28 mouse cellular contexts compared by ENCODE assay signal in the genomic region with DNA sequence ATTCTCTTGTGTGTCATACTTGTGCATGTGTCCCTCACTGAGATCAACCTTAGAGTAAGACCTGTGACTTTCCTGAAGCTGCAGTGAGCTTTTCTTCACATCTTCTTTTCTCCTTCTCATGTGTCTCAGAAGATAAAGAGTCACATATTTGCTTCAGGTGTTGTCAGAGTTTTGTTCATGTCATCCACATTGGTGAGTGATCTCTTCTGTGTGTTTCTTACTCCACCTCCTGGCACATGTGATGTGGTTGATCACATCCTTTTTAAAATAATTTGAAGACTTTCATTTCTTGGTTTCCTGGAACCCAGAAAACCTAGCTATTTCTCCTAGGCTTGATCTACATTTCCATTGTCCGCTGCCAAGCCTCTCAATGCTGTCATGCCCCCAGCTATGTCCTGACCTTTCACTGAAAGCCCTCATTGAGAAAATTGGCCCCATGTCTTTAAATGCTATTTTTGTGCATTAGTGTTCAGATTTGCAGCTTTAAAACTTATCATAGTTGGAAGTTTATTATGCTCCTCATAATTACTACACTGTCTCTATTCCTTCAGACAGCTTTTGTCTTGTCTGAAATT.
DNase-seq lines count a peak whose midpoint lies in the region; ATAC-seq and TF ChIP-seq lines count a peak whose summit lies in the region.
"Had no signal": no experiment of that assay in that cellular context is flagged by ENCODE, and none has a peak within 500 bp of the region (broad histone marks: within the 10 kb centered on the region; RNA-seq: fewer than 3 reads in every experiment).

No protein-coding gene starts in this region.

- H3K4me1 ChIP-seq in forebrain, embryonic 15.5 days, result peaks cover 15% of the 10 kb centered on the region
- no peaks in the 10 kb centered on the region for H3K4me1 ChIP-seq in forebrain, embryonic 11.5 days (replicated peaks; ENCODE audit: control insufficient read depth, insufficient read depth, low read length)
- H3K4me1 ChIP-seq in neural tube, embryonic 13.5 days (replicated peaks), result peaks cover 14% of the 10 kb centered on the region
- peaks cover 4% of the 10 kb centered on the region; the same call in 1 of the 2 replicates for H3K4me1 ChIP-seq in neural tube, embryonic 15.5 days
- no peaks in the 10 kb centered on the region for H3K4me1 ChIP-seq in hindbrain, postnatal 0 days (ENCODE audit: insufficient read depth, low read length)
- H3K4me1 ChIP-seq: embryonic facial prominence, embryonic 13.5 days; intestine, embryonic 15.5 days had no signal

- no peak for DNase-seq in forebrain, embryonic 11.5 days (ENCODE audit: low spot score)
- peak; percentile 51 for DNase-seq in naive thymus-derived CD4-positive, alpha-beta T cell, adult 2 months (ENCODE audit: low read depth)
- no peak for DNase-seq in hindbrain, postnatal 0 days (ENCODE audit: low spot score)
- no peak for DNase-seq in kidney, adult 8-10 months
- DNase-seq: adrenal gland, postnatal 25 days; cerebellum, adult 18-20 months; gastrocnemius, postnatal 14 days; heart, adult 11 months; heart, postnatal 4 days; kidney, adult 2 months; liver; lung, adult 2 months; lung, postnatal 14 days; thymus, adult 18-20 months; thymus, postnatal 36 days had no signal

- no peaks in the 10 kb centered on the region for H3K36me3 ChIP-seq in forebrain, embryonic 15.5 days
- no peaks in the 10 kb centered on the region for H3K36me3 ChIP-seq in forebrain, embryonic 11.5 days (ENCODE audit: control insufficient read depth, insufficient read depth, low read length)
- H3K36me3 ChIP-seq in neural tube, embryonic 13.5 days, result no peaks in the 10 kb centered on the region
- no peaks in the 10 kb centered on the region for H3K36me3 ChIP-seq in neural tube, embryonic 15.5 days
- H3K36me3 ChIP-seq in hindbrain, postnatal 0 days (ENCODE audit: insufficient read depth, low read length), result no peaks in the 10 kb centered on the region
- H3K36me3 ChIP-seq: embryonic facial prominence, embryonic 13.5 days; intestine, embryonic 15.5 days had no signal

- no peaks in the 10 kb centered on the region for H3K27me3 ChIP-seq in forebrain, embryonic 15.5 days
- no peaks in the 10 kb centered on the region for H3K27me3 ChIP-seq in forebrain, embryonic 11.5 days (ENCODE audit: control insufficient read depth, insufficient read depth, low read length)
- no peaks in the 10 kb centered on the region for H3K27me3 ChIP-seq in neural tube, embryonic 13.5 days
- no peaks in the 10 kb centered on the region for H3K27me3 ChIP-seq in neural tube, embryonic 15.5 days (replicated peaks)
- no peaks in the 10 kb centered on the region for H3K27me3 ChIP-seq in hindbrain, postnatal 0 days (ENCODE audit: insufficient read depth, low read length)
- H3K27me3 ChIP-seq: embryonic facial prominence, embryonic 13.5 days; intestine, embryonic 15.5 days; Patski had no signal

- H3K9ac ChIP-seq in forebrain, embryonic 15.5 days (replicated peaks), result no peak overlapping the region
- no peak overlapping the region for H3K9ac ChIP-seq in forebrain, embryonic 11.5 days (ENCODE audit: low read length)
- H3K9ac ChIP-seq in neural tube, embryonic 13.5 days, result no peak overlapping the region
- no peak overlapping the region for H3K9ac ChIP-seq in neural tube, embryonic 15.5 days (replicated peaks)
- H3K9ac ChIP-seq in hindbrain, postnatal 0 days (replicated peaks; ENCODE audit: low read length), result no peak overlapping the region
- H3K9ac ChIP-seq: embryonic facial prominence, embryonic 13.5 days; hindbrain, embryonic 14.5 days; intestine, embryonic 15.5 days; liver, embryonic 14.5 days had no signal

- no peaks in the 10 kb centered on the region for H3K9me3 ChIP-seq in forebrain, embryonic 15.5 days
- H3K9me3 ChIP-seq in forebrain, embryonic 11.5 days (ENCODE audit: control insufficient read depth, low read length), result no peaks in the 10 kb centered on the region
- no peaks in the 10 kb centered on the region for H3K9me3 ChIP-seq in neural tube, embryonic 13.5 days
- H3K9me3 ChIP-seq in neural tube, embryonic 15.5 days (replicated peaks), result no peaks in the 10 kb centered on the region
- H3K9me3 ChIP-seq in hindbrain, postnatal 0 days (ENCODE audit: low read length), result no peaks in the 10 kb centered on the region
- H3K9me3 ChIP-seq: embryonic facial prominence, embryonic 13.5 days; intestine, embryonic 15.5 days had no signal

- no peak overlapping the region for H3K4me2 ChIP-seq in forebrain, embryonic 15.5 days (replicated peaks)
- no peak overlapping the region for H3K4me2 ChIP-seq in forebrain, embryonic 11.5 days (ENCODE audit: low read depth, low read length, severe bottlenecking)
- no peak overlapping the region for H3K4me2 ChIP-seq in neural tube, embryonic 13.5 days
- no peak overlapping the region for H3K4me2 ChIP-seq in neural tube, embryonic 15.5 days
- H3K4me2 ChIP-seq in hindbrain, postnatal 0 days (ENCODE audit: low read depth, low read length), result no peak overlapping the region
- H3K4me2 ChIP-seq: embryonic facial prominence, embryonic 13.5 days; heart, embryonic 11.5 days; hindbrain, embryonic 14.5 days; intestine, embryonic 15.5 days had no signal

- H3K4me3 ChIP-seq in forebrain, embryonic 15.5 days, result no peak overlapping the region
- no peak overlapping the region for H3K4me3 ChIP-seq in forebrain, embryonic 11.5 days (ENCODE audit: low read depth, low read length)
- no peak overlapping the region for H3K4me3 ChIP-seq in neural tube, embryonic 13.5 days
- no peak overlapping the region for H3K4me3 ChIP-seq in neural tube, embryonic 15.5 days (replicated peaks)
- no peak overlapping the region for H3K4me3 ChIP-seq in hindbrain, postnatal 0 days (ENCODE audit: low read length)
- H3K4me3 ChIP-seq: embryonic facial prominence, embryonic 13.5 days; erythroblast, embryonic 14.5 days; intestine, embryonic 15.5 days had no signal

- peak; percentile 9; the same call in 1 of the 2 replicates for ATAC-seq in forebrain, embryonic 15.5 days (replicated peaks)
- no peak; the same call in 1 of the 2 replicates for ATAC-seq in forebrain, embryonic 11.5 days (replicated peaks; ENCODE audit: low FRiP score)
- ATAC-seq in neural tube, embryonic 13.5 days (ENCODE audit: low read depth), result 0 out of 2 replicates have a peak, but pooled peaks have one; percentile 25
- no peak for ATAC-seq in neural tube, embryonic 15.5 days (ENCODE audit: low FRiP score)
- peak; percentile 64 for ATAC-seq in activated CD4-positive, CD25-positive, alpha-beta regulatory T cell, adult 4 months
- no peak for ATAC-seq in hindbrain, postnatal 0 days
- ATAC-seq: intestine, embryonic 15.5 days; Patski had no signal

- WGBS in forebrain, embryonic 15.5 days, result 35% methylated on average over 1 of the region's 1 CpGs
- 73% methylated on average over 1 of the region's 1 CpGs for WGBS in forebrain, embryonic 11.5 days
- 53% methylated on average over 1 of the region's 1 CpGs for WGBS in neural tube, embryonic 13.5 days
- WGBS in neural tube, embryonic 15.5 days, result 78% methylated on average over 1 of the region's 1 CpGs
- 57% methylated on average over 1 of the region's 1 CpGs for WGBS in hindbrain, postnatal 0 days

- TF ChIP-seq CTCF in hindbrain, postnatal 0 days (IDR thresholded peaks at IDR 0.05; ENCODE audit: low read depth), result no peak

- H3K27ac ChIP-seq in forebrain, embryonic 15.5 days (replicated peaks), result peak overlapping the region; percentile 48; the same call in 1 of the 2 replicates
- no peak overlapping the region for H3K27ac ChIP-seq in forebrain, embryonic 11.5 days (ENCODE audit: low read depth, low read length)
- H3K27ac ChIP-seq in neural tube, embryonic 13.5 days (replicated peaks), result peak overlapping the region; percentile 0; the same call in 1 of the 2 replicates
- no peak overlapping the region for H3K27ac ChIP-seq in neural tube, embryonic 15.5 days (replicated peaks)
- H3K27ac ChIP-seq in hindbrain, postnatal 0 days, result no peak overlapping the region
- H3K27ac ChIP-seq: embryonic facial prominence, embryonic 13.5 days; hindbrain, embryonic 14.5 days; intestine, embryonic 15.5 days; kidney, postnatal 0 days; liver, embryonic 14.5 days; stomach, postnatal 0 days had no signal

Comparison
In these comparisons a context has a peak if more than half of its experiments do, and no peak if none do; other contexts are left out.
1. ATAC-seq: peak in forebrain, embryonic 15.5 days (single experiment), neural tube, embryonic 13.5 days (single experiment) and activated CD4-positive, CD25-positive, alpha-beta regulatory T cell, adult 4 months (single experiment); none in forebrain, embryonic 11.5 days (single experiment), neural tube, embryonic 15.5 days (single experiment) and hindbrain, postnatal 0 days (single experiment).
2. H3K27ac ChIP-seq: peak in forebrain, embryonic 15.5 days (single experiment) and neural tube, embryonic 13.5 days (single experiment); none in forebrain, embryonic 11.5 days (single experiment), neural tube, embryonic 15.5 days (single experiment) and hindbrain, postnatal 0 days (single experiment).